Mouse (Mus musculus) layer of hippocampus, adult 9-11 months (tissue): ENCODE measurements around the gene Cpped1.

Source experiments
- DNase-seq: peaks from one replicate; pipeline ENCODE4 v3.0.0; 2022

The Cpped1 gene

DNA sequence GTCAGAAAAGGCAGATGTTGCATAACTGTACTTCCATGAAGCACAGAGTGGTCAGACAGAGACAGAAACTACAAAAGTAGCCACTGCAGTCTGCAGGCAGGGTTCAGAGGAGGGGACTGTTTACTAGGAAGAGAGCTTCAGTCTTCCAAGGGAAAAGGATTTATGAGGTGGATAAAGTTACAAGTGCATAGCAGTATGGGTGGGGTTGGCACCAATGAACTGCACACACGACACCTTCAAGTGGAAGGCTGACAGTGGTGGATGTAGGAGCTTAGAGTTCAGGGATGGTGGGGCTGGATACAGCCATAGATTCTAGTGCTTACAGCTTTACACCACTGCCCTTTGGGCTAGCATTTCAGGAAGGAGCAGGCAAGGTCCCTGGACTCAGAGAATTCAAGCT, 75.8 kb downstream of the Cpped1 start:
- no peak for DNase-seq

DNA sequence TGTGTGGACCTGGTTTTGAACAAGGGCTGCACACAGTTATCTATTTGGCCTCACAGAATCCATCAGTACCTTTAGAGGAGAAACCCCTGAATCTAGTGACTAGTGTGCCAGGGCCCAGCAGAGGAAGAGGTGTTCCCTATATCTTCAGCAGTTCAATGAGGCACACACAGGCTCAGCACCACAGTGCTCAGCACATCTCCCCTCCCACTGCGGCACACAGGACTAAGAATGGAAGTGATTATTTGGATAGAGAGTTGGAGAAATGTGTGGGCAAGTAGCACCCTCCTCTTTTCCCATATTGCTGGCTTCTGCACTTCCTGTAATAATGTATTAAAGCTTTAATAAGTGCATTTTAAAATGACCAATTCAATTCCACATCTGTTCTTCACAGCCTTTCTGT, 80.4 kb downstream of the Cpped1 start:
- DNase-seq: no peak

DNA sequence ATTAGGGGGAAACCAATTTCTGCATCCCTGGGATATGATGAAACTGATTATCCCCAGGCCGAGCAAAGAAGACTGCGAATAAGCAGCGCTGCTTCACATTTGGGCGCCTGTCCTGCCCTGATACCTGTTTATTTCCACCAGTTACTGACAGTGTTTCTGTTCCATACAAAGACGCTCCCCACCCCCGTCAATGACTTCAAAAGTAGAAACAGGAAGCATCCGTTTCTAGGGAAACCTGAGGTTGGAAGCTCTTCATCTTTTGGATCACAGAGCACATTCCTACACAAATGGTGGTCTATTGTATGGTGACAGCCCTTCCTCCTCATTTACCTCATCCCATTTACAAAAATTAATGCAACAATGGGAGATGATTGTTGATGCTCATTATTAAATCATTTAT, 84.4 kb downstream of the Cpped1 start:
- peak; percentile 24 for DNase-seq

DNA sequence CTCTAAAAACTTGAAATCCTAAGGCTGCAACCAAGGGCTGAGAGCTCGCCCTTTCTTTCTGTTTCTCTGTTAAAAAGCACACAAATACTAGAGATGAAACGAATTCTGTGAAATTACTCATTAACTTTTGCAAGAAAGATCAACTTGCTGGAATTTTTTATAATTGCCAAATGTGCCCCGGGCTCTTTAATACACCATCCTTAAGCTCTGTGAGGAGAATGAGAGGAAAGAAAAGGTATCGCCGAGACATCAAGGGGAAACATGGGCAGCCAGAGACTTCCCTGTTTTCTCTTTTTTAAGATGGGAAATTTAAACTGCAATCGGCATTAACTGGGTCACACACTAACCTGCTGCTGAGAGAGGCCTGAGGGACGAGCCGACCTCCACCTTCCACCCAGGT, 84.9 kb downstream of the Cpped1 start:
- DNase-seq: no peak

DNA sequence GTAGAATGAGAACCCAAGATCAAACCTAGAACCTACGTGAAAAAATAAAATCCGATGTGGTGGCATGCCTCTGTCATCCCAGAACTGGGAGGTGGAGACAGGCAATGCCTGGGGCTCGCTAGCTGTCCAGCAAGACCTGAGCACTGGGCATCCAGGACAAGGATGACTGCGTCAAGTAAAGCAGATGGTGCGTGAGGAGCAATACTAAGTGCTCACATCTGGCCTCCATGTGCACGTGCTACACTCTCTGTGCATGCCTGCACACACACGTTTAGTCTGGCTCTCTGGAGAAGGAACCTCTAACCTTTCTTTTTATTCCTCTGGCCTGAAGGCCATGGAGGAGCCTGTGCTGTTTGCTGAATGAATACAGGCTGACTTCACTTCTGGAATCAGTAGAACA, 88.5 kb downstream of the Cpped1 start:
- no peak for DNase-seq

DNA sequence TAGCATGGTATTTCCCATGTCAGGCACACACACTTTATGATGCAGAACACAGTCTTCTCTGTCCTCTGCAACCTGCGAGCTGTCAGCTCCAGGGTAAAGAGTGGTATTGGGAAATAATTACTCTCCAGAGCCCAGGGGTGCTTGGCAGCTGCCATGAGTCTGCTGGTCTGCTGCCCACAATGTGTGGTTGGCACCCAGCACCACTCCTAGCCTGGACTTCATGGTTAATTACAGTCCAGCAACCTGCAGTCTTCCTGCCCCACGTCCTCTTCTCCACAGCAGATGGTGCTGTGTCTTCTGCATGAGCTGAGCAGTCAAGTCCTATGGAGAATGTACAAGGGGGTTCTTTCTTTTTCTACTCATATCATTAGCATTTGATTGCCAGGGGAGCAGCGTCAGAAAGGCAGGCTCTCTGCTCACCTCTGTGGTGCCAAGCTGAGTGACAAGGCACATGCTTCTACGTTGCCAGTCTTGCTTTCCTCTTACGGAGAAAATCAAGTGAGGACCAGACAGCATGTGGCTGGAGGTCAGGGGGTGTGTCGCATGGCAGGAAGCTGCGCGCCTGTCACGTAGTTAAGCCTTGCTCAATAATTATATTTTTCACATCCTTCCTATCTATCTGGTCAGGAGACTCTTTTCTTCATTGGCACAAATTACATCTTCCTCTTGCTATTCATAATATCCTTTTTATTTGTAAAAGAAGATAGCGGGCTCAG, 94.2 kb downstream of the Cpped1 start:
- no peak for DNase-seq

DNA sequence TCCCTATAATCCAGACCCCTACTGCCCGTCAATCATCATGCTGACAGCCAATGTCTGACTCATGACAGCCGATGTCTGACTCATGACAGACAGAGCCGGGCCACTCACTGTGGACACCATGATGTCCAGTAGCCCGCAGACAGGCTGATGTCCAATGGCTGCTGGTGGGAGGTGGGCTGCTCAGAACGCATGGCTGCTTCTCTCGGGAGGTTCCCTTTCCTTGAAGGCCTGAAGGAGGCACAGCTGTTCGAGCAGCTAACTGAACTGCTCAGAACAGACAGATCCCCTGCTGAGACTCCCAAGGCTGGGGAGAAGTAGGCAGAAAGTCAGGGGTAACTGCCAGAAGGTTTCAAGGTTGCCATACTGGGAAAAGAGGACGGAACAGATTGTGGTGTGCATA, 97.1 kb downstream of the Cpped1 start:
- DNase-seq: no peak

DNA sequence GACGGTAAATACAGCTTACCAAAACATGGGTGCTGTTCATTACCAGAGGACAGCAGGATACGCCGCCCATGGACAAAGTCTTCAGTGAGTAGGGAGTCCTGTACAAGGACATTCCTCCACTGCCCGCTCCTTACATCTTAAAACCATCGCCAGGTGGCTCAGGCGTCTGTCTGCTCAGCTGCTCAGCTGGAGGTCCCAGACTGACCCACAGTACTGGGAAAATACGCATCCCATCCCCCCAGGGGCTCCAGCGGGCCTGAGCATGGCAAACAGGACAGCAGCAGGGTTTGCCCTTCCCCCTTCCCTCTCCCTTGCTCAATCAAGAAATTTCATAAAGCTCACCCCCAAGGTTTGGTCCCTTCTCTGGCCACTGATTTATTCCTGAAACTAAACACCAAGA, 99.6 kb downstream of the Cpped1 start:
- no peak for DNase-seq

DNA sequence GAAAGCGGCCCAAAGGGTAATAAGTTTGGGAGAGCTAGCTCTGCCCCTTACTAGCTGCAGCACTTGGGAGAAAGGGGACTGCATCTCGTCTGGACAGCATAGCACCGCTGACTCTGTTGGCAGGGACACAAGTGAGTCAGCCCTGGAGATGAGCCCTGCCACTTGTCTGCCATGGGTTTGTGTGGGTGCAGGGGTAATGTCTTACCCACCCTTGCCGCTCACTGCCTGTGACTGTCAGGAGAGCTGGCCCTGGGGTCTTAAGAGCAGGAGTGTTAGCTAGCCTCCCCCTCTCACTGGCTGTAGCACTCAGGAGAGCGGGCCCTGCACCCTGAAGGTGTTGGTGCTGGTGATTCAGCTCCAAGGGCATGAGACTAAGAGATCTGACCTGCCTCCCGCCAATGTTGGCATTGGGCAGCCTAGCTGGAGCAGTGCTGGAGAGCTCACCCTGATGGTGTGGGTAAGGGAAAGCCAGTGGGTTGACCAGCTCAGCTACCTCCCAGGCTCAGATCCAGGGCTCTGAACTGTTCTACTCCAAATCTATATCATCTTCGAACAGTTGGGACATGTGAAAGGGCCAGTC, 107.2 kb downstream of the Cpped1 start:
- no peak for DNase-seq

DNA sequence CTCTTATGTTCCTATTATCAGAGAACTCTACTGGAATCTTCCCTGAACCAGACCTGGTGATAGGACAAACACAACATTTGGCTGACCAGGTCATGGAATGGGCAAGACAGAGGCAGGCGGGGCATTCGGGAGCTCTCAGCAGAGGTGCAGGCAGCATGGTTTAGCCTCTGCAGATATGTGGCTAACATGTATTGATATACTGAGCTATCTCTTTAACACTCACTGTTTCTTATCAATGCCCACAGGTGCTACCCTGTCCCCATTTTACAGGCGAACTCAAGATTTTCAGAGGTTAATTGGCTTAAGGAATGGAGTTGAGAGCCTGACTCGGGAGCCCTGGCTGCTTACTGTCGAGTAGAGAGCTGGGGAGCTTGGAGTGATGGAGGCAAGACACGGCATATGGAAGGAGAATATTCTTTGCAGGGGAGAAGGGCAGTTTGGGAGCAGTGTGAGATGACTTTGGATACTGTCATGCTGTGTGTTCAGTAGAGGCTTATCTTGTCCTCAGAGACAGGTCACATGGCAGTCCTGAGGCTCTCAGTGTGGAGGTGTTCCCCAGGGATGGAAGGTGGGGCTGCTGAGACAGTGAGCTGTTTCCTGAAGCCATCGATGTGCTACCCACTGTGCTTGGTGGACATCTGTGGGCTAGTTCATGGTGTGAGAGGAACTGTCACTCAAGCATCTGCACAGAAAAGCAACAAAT, 113.3 kb downstream of the Cpped1 start:
- no peak for DNase-seq

DNA sequence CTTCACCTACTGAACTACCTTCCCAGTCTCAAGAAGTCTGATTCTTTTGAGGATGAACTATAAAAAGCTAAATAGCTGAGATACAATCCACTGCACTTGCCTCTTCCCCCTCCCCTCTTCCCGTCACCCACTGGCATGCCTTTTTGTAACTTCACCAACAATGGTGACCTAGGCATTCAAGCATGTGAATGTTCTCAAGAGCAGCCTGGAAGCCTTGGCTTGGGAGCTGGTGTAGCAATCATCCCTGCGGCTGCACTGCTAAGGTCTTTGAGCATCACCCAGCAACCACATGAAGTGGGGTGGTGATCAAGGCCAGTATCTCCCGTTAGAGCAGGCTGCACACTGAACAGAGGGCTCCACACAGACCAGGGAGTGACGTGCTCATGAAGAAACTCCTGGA, 114.6 kb downstream of the Cpped1 start:
- DNase-seq: no peak

DNA sequence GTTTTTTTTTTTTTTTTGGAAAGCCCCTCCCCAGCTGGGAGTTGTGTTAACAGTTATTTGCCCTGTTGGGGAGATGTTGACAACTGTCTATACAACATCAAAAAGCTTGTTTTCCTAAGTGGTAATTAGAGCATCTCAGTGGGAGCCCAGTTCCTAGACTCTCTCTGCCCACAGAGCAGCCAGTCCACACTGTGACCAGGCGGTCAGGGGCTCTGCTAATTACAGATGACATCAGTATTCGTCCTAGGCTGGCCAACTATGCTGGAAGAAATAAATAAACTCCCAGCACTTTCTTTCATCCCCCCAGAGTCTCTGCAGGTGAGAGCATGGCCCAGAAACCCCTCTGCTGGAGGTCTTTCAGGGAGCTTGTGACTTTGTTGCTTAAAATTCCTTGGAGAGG, 115.9 kb downstream of the Cpped1 start:
- no peak for DNase-seq

DNA sequence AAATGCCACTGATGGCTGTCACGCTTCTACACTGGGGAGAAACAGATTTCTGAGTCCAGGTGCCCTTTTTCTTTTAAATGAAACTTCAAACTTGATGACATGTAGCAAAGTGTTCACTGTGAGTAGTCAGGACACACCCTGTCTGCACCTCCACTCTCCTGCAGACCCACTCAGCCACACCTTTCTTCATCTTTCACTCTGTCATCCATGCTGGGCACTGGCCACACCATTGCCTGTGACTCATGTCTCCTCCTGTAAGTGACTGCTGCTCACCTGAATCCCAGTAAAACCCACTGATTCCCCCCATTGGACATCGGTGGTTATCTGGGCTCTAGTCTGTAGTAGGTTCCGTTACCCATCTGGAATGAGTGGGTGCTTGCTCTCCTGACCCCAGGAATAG, 118.8 kb downstream of the Cpped1 start:
- DNase-seq: no peak

DNA sequence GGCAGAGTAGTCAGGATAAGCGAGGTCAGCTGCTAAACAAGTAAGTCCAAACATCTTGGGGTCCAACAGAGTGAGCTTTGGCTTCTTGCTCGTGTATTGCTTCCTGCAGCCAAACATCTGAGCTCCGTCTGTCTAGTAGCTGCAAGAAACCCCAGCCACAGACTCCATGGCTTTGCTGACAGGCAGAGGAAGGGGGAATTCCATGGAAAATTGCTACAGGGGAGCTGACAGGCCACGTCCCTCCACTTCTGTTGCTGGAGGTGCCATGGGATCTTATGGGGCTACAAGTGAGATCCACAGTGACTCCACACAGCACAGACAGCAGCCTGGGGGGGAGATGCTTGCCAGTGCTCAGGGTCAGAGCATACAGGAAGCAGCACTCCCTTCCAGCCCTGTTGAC, 123.4 kb downstream of the Cpped1 start:
- DNase-seq: no peak

DNA sequence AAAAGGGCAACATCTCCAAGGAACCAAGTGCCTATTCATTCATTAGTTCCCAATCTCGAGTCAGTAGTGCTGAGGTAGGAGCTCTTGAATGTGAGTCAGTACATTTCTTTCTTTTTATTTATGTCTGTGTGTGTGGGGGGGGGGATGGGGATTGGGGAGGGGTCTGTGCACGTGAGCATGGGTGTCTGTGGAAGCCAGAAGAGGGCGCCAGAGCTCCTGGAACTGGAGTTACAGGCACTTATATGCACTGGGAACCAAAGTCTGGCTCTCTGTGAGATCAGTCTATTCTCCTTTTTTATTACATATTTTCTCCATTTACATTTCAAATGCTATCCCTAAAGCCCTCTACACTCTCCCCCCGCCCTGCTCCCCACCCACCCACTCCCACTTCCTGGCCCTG, 124.9 kb downstream of the Cpped1 start:
- no peak for DNase-seq

DNA sequence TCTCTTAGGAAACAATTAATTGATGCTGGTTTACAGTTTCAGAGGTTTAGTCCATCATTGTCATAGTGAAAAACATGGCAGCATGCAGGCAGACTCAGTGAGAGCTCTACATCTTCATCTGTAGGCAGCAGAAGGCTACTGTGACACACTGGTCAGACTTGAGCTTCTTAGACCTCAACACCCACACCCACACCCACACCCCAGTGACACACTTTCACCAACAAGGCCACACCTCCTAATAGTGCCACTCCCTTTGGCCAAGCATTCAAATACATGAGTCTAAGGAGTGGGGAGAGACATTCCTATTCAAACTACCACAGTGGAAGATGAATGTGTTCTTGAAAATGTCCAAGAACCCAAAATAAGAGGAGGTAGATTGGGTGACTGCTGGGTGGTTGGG, 125.9 kb downstream of the Cpped1 start:
- DNase-seq: no peak

DNA sequence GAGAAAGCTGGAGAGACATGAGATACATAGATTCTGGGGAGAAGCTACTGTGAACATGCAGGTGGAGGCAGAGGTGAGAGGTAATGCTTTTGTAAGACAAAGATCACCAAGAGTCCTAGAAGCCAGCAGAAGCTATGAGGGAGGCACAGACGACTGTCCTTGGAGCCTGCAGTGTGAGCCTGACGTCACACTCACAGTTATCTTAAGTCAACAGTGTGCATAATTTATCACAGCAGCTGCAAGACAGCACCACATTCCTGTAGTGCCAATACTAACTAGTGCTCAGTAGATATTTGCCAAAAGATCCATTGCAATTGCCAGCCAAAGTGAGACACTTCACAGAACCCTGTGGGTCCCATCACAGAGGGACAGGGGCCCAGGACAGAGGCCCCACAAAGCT, 127.2 kb downstream of the Cpped1 start:
- peak; percentile 12 for DNase-seq

DNA sequence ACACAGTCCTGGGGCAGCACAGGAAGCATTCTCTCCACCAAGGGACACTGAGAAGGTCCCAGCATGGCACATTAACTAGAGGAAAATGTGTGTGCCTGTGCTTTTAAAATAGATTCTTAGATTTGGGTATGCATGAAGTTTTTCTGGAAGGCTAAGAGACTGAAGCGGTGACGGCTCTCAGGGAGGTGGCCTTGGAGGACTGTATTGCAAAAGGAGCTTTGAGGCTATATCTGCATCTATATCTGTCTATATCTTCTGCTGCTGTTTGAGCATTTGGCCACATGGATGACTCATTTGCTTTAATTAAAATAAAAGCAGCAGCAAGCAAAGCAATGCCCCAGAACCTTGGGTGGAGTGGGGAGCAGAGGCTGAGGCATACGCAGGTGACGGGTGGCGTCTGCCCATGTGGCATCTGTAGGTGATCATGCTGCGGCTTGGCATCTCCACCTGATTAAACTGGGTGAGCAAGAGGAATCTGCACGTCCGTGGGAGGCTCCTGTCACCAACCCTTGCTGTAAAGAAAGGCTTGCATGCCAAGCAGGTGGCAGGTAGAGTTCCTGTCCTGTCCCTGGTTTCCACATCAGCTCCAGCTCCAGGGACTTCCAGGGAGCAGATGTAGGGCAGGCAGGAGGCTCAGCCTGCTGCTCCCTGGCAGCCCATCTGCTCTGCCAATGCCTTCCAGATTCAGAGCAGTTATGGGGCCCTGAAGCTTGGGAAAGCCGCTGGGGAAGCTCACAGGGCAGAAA, 130.4 kb downstream of the Cpped1 start:
- DNase-seq: peak; percentile 74

DNA sequence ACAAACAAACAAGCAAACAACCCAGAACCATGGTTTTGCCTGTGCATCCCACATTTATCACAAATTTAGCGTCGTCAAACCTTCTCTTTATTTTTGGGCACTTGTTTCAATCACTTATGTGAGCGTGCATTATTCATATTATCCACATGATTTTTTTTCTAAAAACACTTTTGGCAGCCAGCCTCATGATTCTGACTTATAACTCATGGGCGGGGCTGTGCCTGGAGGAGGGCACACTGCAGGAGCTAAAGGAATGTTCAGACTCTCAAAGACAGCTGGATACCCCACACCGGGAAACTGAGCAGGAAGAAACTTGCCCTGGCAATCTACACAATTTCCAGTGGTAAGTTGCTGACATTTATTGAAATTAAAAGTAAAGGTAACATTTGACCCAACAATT, 131.1 kb downstream of the Cpped1 start:
- no peak for DNase-seq

DNA sequence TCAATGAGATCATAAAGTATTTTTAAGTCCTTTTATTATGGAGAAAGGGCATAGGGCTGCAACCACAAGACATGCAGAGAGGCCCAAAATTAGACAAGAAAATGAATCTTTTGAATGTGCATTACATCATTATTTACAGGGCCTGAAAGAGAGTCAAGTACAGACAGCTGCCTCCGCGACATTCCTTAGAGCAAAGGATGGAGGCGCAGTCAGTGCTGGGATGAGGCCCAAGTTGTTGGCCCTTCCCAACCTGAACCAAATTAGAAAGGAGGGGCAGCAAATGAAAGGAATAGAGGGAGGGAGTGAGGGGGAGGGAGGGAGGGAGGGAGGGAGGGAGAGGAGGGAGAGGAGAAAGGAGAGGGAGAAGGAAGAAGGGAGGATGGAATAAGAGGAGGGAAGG, 132.7 kb downstream of the Cpped1 start:
- DNase-seq: no peak

DNA sequence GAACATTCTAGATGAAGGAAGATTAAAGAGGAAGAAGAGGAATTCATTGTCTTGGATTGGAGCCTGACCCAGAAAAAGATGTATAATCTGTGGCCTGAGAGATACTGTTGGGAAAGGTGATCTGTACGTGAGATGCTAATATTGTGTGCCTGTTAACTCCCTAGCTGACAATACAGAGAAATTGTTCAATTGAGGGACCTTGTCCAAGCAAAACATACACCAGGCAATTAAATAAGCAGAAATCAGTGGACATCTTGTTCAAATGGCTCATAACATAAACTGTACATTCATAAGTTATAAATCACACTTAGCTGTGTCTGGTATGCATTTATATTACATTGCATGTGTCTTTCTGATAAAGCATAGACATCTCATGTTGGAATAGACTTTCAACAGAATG, 134.9 kb downstream of the Cpped1 start:
- DNase-seq: no peak

DNA sequence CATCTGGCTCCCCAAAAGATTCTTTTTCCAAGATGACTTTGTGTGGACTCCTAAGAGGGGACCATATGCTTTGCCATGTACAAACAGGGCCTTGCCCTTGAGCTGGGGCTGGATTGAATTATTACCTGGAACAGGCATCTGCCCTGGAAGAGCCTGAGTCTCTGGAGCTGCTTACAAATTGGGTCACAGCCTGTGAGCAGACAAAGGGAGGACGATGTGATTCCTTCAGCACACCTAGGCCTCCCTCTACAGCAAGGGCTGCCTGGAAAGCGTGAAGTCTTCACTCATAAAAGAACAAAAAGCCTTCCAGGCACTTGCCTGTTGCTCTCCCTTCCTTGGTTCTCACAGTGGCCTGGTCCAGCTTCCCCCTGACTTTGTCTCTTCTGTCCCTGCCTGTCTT, 136.9 kb downstream of the Cpped1 start:
- DNase-seq: no peak

DNA sequence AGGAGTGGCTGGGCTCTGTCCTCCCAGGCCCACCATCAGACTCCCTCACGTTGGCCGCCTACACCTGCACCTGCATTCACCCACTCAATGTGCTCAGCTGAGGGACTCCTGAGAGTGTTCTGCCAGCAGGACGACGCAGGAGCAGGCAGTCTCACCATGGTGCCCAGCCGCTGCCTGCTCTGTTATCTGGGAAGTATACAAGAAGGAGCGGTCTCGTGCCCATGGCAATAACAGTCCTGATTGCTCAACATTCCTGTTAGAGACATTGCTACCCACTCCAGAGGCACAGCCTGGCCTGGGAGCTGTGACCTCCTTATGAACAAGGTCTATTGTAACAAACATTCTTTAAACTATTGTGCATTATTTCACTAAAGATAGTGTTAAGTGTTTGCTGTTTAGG, 151.3 kb downstream of the Cpped1 start:
- DNase-seq: no peak

DNA sequence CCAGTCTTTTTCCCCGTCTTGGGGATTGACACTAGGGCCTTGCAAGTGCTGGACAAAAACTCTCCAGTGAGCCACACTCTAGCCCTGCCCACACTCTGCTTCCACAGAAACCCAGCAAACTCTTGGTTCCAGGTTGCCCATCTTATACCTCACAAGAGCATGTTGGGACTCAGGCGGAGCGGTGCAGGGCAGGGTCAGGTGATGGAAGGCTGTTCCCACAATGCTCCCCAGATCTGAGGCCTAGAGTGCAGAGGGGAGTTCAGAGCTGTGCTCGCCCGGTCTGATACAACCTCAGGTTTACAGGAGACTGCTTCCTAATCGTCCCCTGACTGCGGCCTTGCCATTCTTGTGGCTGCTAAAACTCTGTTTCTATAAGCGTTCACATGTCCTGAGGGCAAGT, 151.8 kb downstream of the Cpped1 start:
- DNase-seq: no peak
